23 mouse cellular contexts compared by ENCODE assay signal in the genomic region with DNA sequence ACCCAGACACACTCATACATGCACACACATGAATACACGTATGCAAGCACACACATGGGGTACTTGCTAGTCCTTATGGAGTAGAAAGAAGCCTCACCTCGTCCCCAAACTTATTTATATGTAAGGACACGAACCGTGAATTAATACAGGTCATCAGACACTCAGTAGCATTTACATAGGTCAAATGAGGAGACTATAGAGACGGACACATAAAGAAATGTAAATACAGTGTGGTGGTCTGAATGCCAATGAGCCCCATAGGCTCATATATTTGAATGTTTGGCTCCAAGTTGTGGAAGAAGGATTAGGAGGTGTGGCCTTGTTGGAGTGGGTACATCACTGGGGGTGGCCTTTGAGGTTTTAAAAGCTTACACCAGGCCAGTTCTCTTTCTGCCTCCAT.
"Had no signal": no experiment of that assay in that cellular context is flagged by ENCODE, and none has a peak within 500 bp of the region (broad histone marks: within the 10 kb centered on the region; RNA-seq: fewer than 3 reads in every experiment).

No protein-coding gene starts in this region.

- H3K27me3 ChIP-seq: limb, embryonic 13.5 days; liver, embryonic 12.5 days; liver, embryonic 15.5 days; lung, embryonic 15.5 days; megakaryocyte, embryonic 14.5 days had no signal

- H3K36me3 ChIP-seq: limb, embryonic 10.5 days; limb, embryonic 13.5 days; liver, embryonic 12.5 days; liver, embryonic 15.5 days; lung, embryonic 15.5 days; midbrain, embryonic 10.5 days had no signal

- DNase-seq: kidney, adult 2 months; kidney, postnatal 25 days; layer of hippocampus, adult 9-11 months; liver; lung, adult 18-20 months; lung, postnatal 10 days; lung, postnatal 36 days; right cerebral cortex, adult 18-20 months; right cerebral cortex, postnatal 14 days; right cerebral cortex, postnatal 4 days; thymus, adult 2 months; thymus, postnatal 14 days; thymus, postnatal 4 days had no signal

- H3K4me3 ChIP-seq: layer of hippocampus, adult 2 months; limb, embryonic 10.5 days; limb, embryonic 13.5 days; liver, embryonic 12.5 days; liver, embryonic 15.5 days; lung, embryonic 15.5 days; megakaryocyte, embryonic 14.5 days; midbrain, embryonic 10.5 days had no signal

- ATAC-seq: liver, embryonic 12.5 days had no signal

- H3K9me3 ChIP-seq: limb, embryonic 10.5 days; limb, embryonic 13.5 days; liver, embryonic 12.5 days; liver, embryonic 15.5 days; lung, embryonic 15.5 days; midbrain, embryonic 10.5 days had no signal

- H3K27ac ChIP-seq: kidney, postnatal 0 days; layer of hippocampus, adult 2 months; limb, embryonic 10.5 days; limb, embryonic 13.5 days; liver, embryonic 12.5 days; liver, embryonic 15.5 days; lung, embryonic 15.5 days; midbrain, embryonic 10.5 days; stomach, postnatal 0 days had no signal

- H3K4me1 ChIP-seq: limb, embryonic 10.5 days; limb, embryonic 13.5 days; liver, embryonic 12.5 days; liver, embryonic 15.5 days; lung, embryonic 15.5 days; megakaryocyte, embryonic 14.5 days; midbrain, embryonic 10.5 days had no signal

- H3K4me2 ChIP-seq: limb, embryonic 13.5 days; liver, embryonic 12.5 days; liver, embryonic 15.5 days; lung, embryonic 15.5 days had no signal

- H3K9ac ChIP-seq: limb, embryonic 13.5 days; liver, embryonic 12.5 days; liver, embryonic 15.5 days; lung, embryonic 15.5 days had no signal
